Mouse (Mus musculus) intestine, embryonic 14.5 days (tissue): ENCODE measurements around the gene Krtdap. TPM values are rescaled to one million over a fixed set of nuclear protein-coding genes. Genes with fewer than 3 reads are reported as not detected.
"Not testable (repeated sequence)": the region's sequence is repeated elsewhere in the genome, so short reads cannot be mapped to it uniquely, and the experiment has no call there.

Experiments
- ATAC-seq: fragments of 200-750 bp; cut with Nextera tagmentation; replicated peaks from 2 replicates; pipeline ENCODE4 v1.8.0; 2017; ENCODE audit warnings: low read depth, moderate number of reproducible peaks, moderate TSS enrichment, moderate library complexity; ENCODE audit not compliant: low FRiP score, low TSS enrichment
- DNase-seq: peaks from one replicate; pipeline ENCODE4 v3.0.0-alpha.2; 2018; ENCODE audit warnings: low spot score
- H3K27ac ChIP-seq: fragments of 300-500 bp; sonication (generic); 2 replicates; pipeline ENCODE4 v1.5.1; 2014; ENCODE audit warnings: low read depth, mild to moderate bottlenecking, control low read depth
- H3K27me3 ChIP-seq: fragments of 300-500 bp; sonication (generic); replicated peaks from 2 replicates; pipeline ENCODE4 v1.6.1; 2014; ENCODE audit warnings: low read length, control low read depth; ENCODE audit not compliant: control insufficient read depth, insufficient read depth
- H3K36me3 ChIP-seq: fragments of 300-500 bp; sonication (generic); 2 replicates; pipeline ENCODE4 v1.6.1; 2014; ENCODE audit warnings: low read length, control low read depth; ENCODE audit not compliant: control insufficient read depth, insufficient read depth
- H3K4me1 ChIP-seq: fragments of 300-500 bp; sonication (generic); replicated peaks from 2 replicates; pipeline ENCODE4 v1.6.1; 2014; ENCODE audit warnings: low read length, control low read depth, mixed read lengths; ENCODE audit not compliant: control insufficient read depth, insufficient read depth
- H3K4me2 ChIP-seq: fragments of 300-500 bp; sonication (generic); 2 replicates; pipeline ENCODE4 v1.6.1; 2014; ENCODE audit warnings: low read length
- H3K4me3 ChIP-seq: fragments of 300-500 bp; sonication (generic); 2 replicates; pipeline ENCODE4 v1.5.1; 2014; ENCODE audit warnings: low read depth, low read length, control low read depth, mixed read lengths
- H3K9ac ChIP-seq: fragments of 300-500 bp; sonication (generic); 2 replicates; pipeline ENCODE4 v1.6.1; 2014; ENCODE audit warnings: mild to moderate bottlenecking, low read length
- H3K9me3 ChIP-seq: fragments of 300-500 bp; sonication (generic); 2 replicates; pipeline ENCODE4 v1.6.1; 2016; ENCODE audit warnings: low read length, control low read depth; ENCODE audit not compliant: control insufficient read depth
- WGBS: fragments of 180-500 bp; shearing (Covaris S2); extraction: QIAGEN DNeasy Blood & Tissue Kit; methylation state at CpG from one replicate; pipeline ENCODE4 v1.1.7; 2014; 5-methylcytosine and 5-hydroxymethylcytosine counted together
- polyA plus RNA-seq: library from polyadenylated mRNA; unstranded; fragments of >200 nt; fragmentation: Nextera tagmentation; extraction: Ambion mirVana; gene quantifications from 2 replicates; pipeline ENCODE4 v1.2.1, GENCODE M21; 2014

Gene Krtdap
- polyA plus RNA-seq, result 0.80 and 0.86 TPM in 2 replicates

- no peaks in the 10 kb centered on the region for H3K36me3 ChIP-seq
- no peaks in the 10 kb centered on the region for H3K9me3 ChIP-seq
- H3K4me3 ChIP-seq, result no peak within 1 kb of the TSS
- no peaks in the 10 kb centered on the region for H3K27me3 ChIP-seq
- ATAC-seq (no peak), DNase-seq (no peak)
- H3K27ac ChIP-seq, result no peak within 1 kb of the TSS
- H3K9ac ChIP-seq, result no peak within 1 kb of the TSS
- WGBS, result 45% methylated on average over 15 of the region's 15 CpGs
- no peak within 1 kb of the TSS for H3K4me2 ChIP-seq
- H3K4me1 ChIP-seq, result no peaks in the 10 kb centered on the region
These were observed at the start of gene Krtdap for GRCm38 (mm10) chr7:30787377-30788022. Gene Krtdap (plus strand): TSS chr7:30787896.

- DNase-seq, H3K4me3 ChIP-seq, H3K27me3 ChIP-seq, H3K9ac ChIP-seq, H3K9me3 ChIP-seq, H3K36me3 ChIP-seq, H3K4me2 ChIP-seq, H3K4me1 ChIP-seq, ATAC-seq, H3K27ac ChIP-seq: not testable (repeated sequence)
- WGBS, result 95% methylated on average over 2 of the region's 2 CpGs
These were observed 45.1 kb upstream of the Krtdap start for GRCm38 (mm10) chr7:30742570-30742969.

GRCm38 (mm10) chr7:30743617-30744016, 44.1 kb upstream of the Krtdap start, which contains the start of gene Gapdhs:
Gene Gapdhs (minus strand): TSS chr7:30743681.
- not testable (repeated sequence) for H3K4me3 ChIP-seq, H3K4me1 ChIP-seq, H3K27ac ChIP-seq, H3K36me3 ChIP-seq, H3K27me3 ChIP-seq, ATAC-seq, DNase-seq, H3K9me3 ChIP-seq, H3K4me2 ChIP-seq, H3K9ac ChIP-seq
- 100% methylated on average over 1 of the region's 4 CpGs for WGBS

GRCm38 (mm10) chr7:30744022-30744598, 43.6 kb upstream of the Krtdap start:
- Histone ChIP-seq H3K4me2 (no peak overlapping the region), H3K27me3 (no peaks in the 10 kb centered on the region), H3K4me1 (0 out of 2 replicates have a peak, but pooled peaks cover 2% of the 10 kb centered on the region), H3K27ac (no peak overlapping the region), H3K9me3 (no peaks in the 10 kb centered on the region), H3K9ac (no peak overlapping the region), H3K4me3 (no peak overlapping the region), H3K36me3 (no peaks in the 10 kb centered on the region)
- 29% methylated on average over 4 of the region's 4 CpGs for WGBS
- ATAC-seq, result no peak
- DNase-seq, result peak; percentile 62

GRCm38 (mm10) chr7:30747525-30748204, 40.0 kb upstream of the Krtdap start:
- WGBS, result 84% methylated on average over 7 of the region's 7 CpGs
- ATAC-seq, result no peak
- no peaks in the 10 kb centered on the region for H3K9me3 ChIP-seq
- no peak overlapping the region for H3K4me3 ChIP-seq
- H3K4me2 ChIP-seq, result no peak overlapping the region
- DNase-seq, result no peak
- H3K27me3 ChIP-seq, result no peaks in the 10 kb centered on the region
- H3K4me1 ChIP-seq, result 0 out of 2 replicates have a peak, but pooled peaks cover 2% of the 10 kb centered on the region
- H3K36me3 ChIP-seq, result no peaks in the 10 kb centered on the region
- H3K27ac ChIP-seq, result no peak overlapping the region
- no peak overlapping the region for H3K9ac ChIP-seq

GRCm38 (mm10) chr7:30749824-30750606, 37.7 kb upstream of the Krtdap start:
- peaks cover 7% of the 10 kb centered on the region for H3K9me3 ChIP-seq
- H3K27me3 ChIP-seq, result no peaks in the 10 kb centered on the region
- no peak overlapping the region for H3K27ac ChIP-seq
- H3K4me3 ChIP-seq, result no peak overlapping the region
- H3K9ac ChIP-seq, result no peak overlapping the region
- H3K4me2 ChIP-seq, result no peak overlapping the region
- H3K36me3 ChIP-seq, result 0 out of 2 replicates have a peak, but pooled peaks cover 2% of the 10 kb centered on the region
- no peak for ATAC-seq
- no peak for DNase-seq
- no peaks in the 10 kb centered on the region for H3K4me1 ChIP-seq
- 72% methylated on average over 13 of the region's 13 CpGs for whole genome bisulfite sequencing

- peaks cover 10% of the 10 kb centered on the region for H3K9me3 ChIP-seq
- no peak for ATAC-seq
- no peaks in the 10 kb centered on the region for H3K4me1 ChIP-seq
- WGBS, result 51% methylated on average over 4 of the region's 5 CpGs
- H3K4me3 ChIP-seq, result no peak within 1 kb of the TSS
- no peaks in the 10 kb centered on the region for H3K27me3 ChIP-seq
- no peak within 1 kb of the TSS for H3K4me2 ChIP-seq
- 0 out of 2 replicates have a peak, but pooled peaks cover 6% of the 10 kb centered on the region for H3K36me3 ChIP-seq
- H3K27ac ChIP-seq, result no peak within 1 kb of the TSS
- DNase-seq, result no peak
- H3K9ac ChIP-seq, result no peak within 1 kb of the TSS
These were observed 36.5 kb upstream of the Krtdap start, which contains the start of gene Sbsn for GRCm38 (mm10) chr7:30751086-30751669. Gene Sbsn (plus strand): TSS chr7:30751471.

- WGBS, result 74% methylated on average over 3 of the region's 3 CpGs
- DNase-seq (no peak), ATAC-seq (no peak)
- no peaks in the 10 kb centered on the region for H3K27me3 ChIP-seq
- H3K4me3 ChIP-seq, result no peak overlapping the region
- H3K9ac ChIP-seq, result no peak overlapping the region
- H3K27ac ChIP-seq, result no peak overlapping the region
- H3K36me3 ChIP-seq, result 0 out of 2 replicates have a peak, but pooled peaks cover 6% of the 10 kb centered on the region
- H3K4me1 ChIP-seq, result no peaks in the 10 kb centered on the region
- H3K4me2 ChIP-seq, result no peak overlapping the region
- H3K9me3 ChIP-seq, result peaks cover 10% of the 10 kb centered on the region
These were observed 30.7 kb upstream of the Krtdap start for GRCm38 (mm10) chr7:30757001-30757400.
